Mouse (Mus musculus) intestine, postnatal 0 days (tissue): ENCODE results near the gene Chn2. TPM values are rescaled to one million over a fixed set of nuclear protein-coding genes. Genes with fewer than 3 reads are reported as not detected.

Experiments
- ATAC-seq: fragments of 200-750 bp; cut with Nextera tagmentation; 2 replicates; pipeline ENCODE4 v1.8.0; 2017; ENCODE audit warnings: mild to moderate bottlenecking, moderate TSS enrichment, moderate library complexity
- H3K27ac ChIP-seq: fragments of 300-500 bp; sonication (generic); 2 replicates; pipeline ENCODE4 v1.5.1; 2014; ENCODE audit warnings: mild to moderate bottlenecking, low read depth, low read length, moderate library complexity
- H3K27me3 ChIP-seq: fragments of 300-500 bp; sonication (generic); replicated peaks from 2 replicates; pipeline ENCODE4 v1.6.1; 2014; ENCODE audit warnings: low read length, mixed read lengths; ENCODE audit not compliant: control insufficient read depth, insufficient read depth
- H3K36me3 ChIP-seq: fragments of 300-500 bp; sonication (generic); 2 replicates; pipeline ENCODE4 v1.6.1; 2014; ENCODE audit warnings: mild to moderate bottlenecking, moderate library complexity; ENCODE audit not compliant: control insufficient read depth, insufficient read depth
- H3K4me1 ChIP-seq: fragments of 300-500 bp; sonication (generic); replicated peaks from 2 replicates; pipeline ENCODE4 v1.6.1; 2014; ENCODE audit warnings: antibody characterized with exemption, low read length, mixed read lengths; ENCODE audit not compliant: control insufficient read depth, insufficient read depth
- H3K4me2 ChIP-seq: fragments of 300-500 bp; sonication (generic); replicated peaks from 2 replicates; pipeline ENCODE4 v1.6.1; 2014; ENCODE audit warnings: low read depth, mild to moderate bottlenecking, moderate library complexity
- H3K4me3 ChIP-seq: fragments of 300-500 bp; sonication (generic); 2 replicates; pipeline ENCODE4 v1.5.1; 2014; ENCODE audit warnings: low read depth, low read length
- H3K9ac ChIP-seq: fragments of 300-500 bp; sonication (generic); 2 replicates; pipeline ENCODE4 v1.6.1; 2014; ENCODE audit warnings: mild to moderate bottlenecking, low read depth, low read length
- H3K9me3 ChIP-seq: fragments of 300-500 bp; sonication (generic); 2 replicates; pipeline ENCODE4 v1.6.1; 2016; ENCODE audit warnings: mixed run types; ENCODE audit not compliant: control insufficient read depth
- CTCF ChIP-seq: sonication (generic); IDR thresholded peaks from 2 replicates; pipeline ENCODE4 v1.5.1; 2016; ENCODE audit warnings: low read depth, mild to moderate bottlenecking, control low read depth, antibody characterized with exemption, moderate library complexity
- WGBS: fragments of 180-500 bp; shearing (Covaris S2); extraction: QIAGEN DNeasy Blood & Tissue Kit; methylation state at CpG from one replicate; pipeline ENCODE4 v1.1.7; 2014; 5-methylcytosine and 5-hydroxymethylcytosine counted together
- polyA plus RNA-seq: library from polyadenylated mRNA; unstranded; fragments of >200 nt; fragmentation: Nextera tagmentation; extraction: Ambion mirVana; gene quantifications from 2 replicates; pipeline ENCODE4 v1.2.1, GENCODE M21; 2015

Chn2 gene
- polyA plus RNA-seq, 1 experiment from 2014 or later = 19.6 TPM

DNA sequence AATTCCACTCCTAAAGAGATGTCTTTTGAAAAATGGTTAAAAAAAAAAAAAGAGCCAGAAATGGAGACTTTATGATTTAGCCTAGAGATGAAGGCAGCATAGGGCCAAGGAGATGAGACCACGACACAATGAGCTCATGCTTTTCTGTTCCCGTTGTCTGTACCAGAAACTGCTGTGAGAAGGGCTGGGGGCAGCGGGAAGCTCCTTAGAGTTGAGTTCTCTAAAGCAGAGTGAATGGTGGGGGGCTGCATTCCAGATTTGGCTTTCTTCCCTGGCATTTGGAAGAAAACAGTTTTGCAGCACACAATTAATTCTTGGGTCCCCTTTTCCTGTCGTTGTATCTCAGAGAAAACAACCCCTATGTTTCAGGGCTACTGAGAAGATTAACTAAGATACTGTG is 30.1 kb upstream of the Chn2 start:
- H3K4me1 ChIP-seq = no peaks in the 10 kb centered on the region
- WGBS = 69% methylated on average over 4 of the region's 4 CpGs
- ATAC-seq = no peak
- no peaks in the 10 kb centered on the region for H3K36me3 ChIP-seq
- TF ChIP-seq CTCF = no peak
- H3K4me3 ChIP-seq = no peak overlapping the region
- no peaks in the 10 kb centered on the region for H3K9me3 ChIP-seq
- no peaks in the 10 kb centered on the region for H3K27me3 ChIP-seq
- H3K27ac ChIP-seq = no peak overlapping the region
- H3K4me2 ChIP-seq = no peak overlapping the region
- no peak overlapping the region for H3K9ac ChIP-seq

- no peak overlapping the region for H3K4me2 ChIP-seq
- H3K9ac ChIP-seq = no peak overlapping the region
- WGBS = 83% methylated on average over 9 of the region's 9 CpGs
- ATAC-seq = no peak
- no peaks in the 10 kb centered on the region for H3K4me1 ChIP-seq
- no peaks in the 10 kb centered on the region for H3K9me3 ChIP-seq
- H3K27ac ChIP-seq = no peak overlapping the region
- no peaks in the 10 kb centered on the region for H3K27me3 ChIP-seq
- no peak for TF ChIP-seq CTCF
- H3K4me3 ChIP-seq = no peak overlapping the region
- no peaks in the 10 kb centered on the region for H3K36me3 ChIP-seq
Observed at GRCm38 (mm10) chr6:54010362-54010761, 29.0 kb upstream of the Chn2 start.

DNA sequence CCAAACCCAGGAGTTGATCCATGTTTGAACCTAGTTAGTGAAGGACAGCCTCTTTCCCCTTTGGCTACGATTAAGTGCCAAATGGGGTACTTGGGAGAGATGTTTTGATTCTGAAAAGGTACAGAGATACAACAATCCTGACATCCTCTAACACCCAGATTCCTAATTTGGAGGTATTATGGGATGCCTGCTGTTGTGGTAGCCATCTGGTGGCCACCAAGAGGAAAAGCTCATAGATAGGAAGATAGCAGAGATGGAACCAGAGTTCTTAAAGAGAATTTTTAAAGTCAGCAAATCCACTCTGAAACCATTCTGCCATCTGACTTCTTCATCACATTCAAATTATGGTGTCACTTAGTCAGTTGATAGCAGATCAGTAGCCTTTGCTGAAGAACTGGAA is 27.2 kb upstream of the Chn2 start:
- 83% methylated on average over 1 of the region's 1 CpGs for WGBS

DNA sequence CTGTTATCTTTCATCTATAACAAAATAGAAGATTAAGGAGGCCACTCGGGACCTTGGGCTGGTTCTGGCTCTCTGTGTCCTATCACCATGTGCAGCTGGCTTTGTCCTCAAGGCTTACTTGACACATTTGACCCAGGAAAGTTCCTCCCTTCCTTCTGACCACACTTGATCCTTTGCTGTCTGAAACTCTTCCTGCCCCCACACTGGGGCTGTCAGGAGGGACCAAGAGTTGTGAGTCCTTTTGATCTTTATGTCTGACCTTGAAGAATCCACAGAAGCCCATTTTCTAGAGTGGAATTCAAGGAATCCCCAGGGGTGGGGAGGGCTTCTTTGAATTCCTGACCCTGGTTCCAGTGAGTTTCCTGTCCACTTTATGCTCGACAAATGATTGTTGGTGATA is 21.3 kb upstream of the Chn2 start:
- 70% methylated on average over 2 of the region's 2 CpGs for WGBS

More for the DNA sequence above, 27.2 kb upstream of the Chn2 start:
- Histone ChIP-seq H3K9me3 (no peaks in the 10 kb centered on the region), H3K27me3 (no peaks in the 10 kb centered on the region), H3K36me3 (no peaks in the 10 kb centered on the region), H3K4me2 (no peak overlapping the region), H3K4me1 (no peaks in the 10 kb centered on the region), H3K9ac (no peak overlapping the region), H3K4me3 (no peak overlapping the region), H3K27ac (no peak overlapping the region)
- TF ChIP-seq CTCF = peak; percentile 26
- ATAC-seq = no peak

GRCm38 (mm10) chr6:54018861-54019260 is 20.5 kb upstream of the Chn2 start:
- no peak overlapping the region for H3K4me3 ChIP-seq
- no peaks in the 10 kb centered on the region for H3K9me3 ChIP-seq
- no peaks in the 10 kb centered on the region for H3K36me3 ChIP-seq
- no peaks in the 10 kb centered on the region for H3K27me3 ChIP-seq
- ATAC-seq = no peak
- TF ChIP-seq CTCF = no peak
- no peak overlapping the region for H3K4me2 ChIP-seq
- H3K27ac ChIP-seq = no peak overlapping the region
- H3K4me1 ChIP-seq = no peaks in the 10 kb centered on the region
- 75% methylated on average over 5 of the region's 5 CpGs for WGBS
- no peak overlapping the region for H3K9ac ChIP-seq

More for the DNA sequence above, 21.3 kb upstream of the Chn2 start:
- ATAC-seq = no peak
- Histone ChIP-seq H3K27ac (no peak overlapping the region), H3K36me3 (no peaks in the 10 kb centered on the region), H3K4me2 (no peak overlapping the region), H3K9ac (no peak overlapping the region), H3K27me3 (no peaks in the 10 kb centered on the region), H3K4me1 (no peaks in the 10 kb centered on the region), H3K9me3 (no peaks in the 10 kb centered on the region), H3K4me3 (no peak overlapping the region)
- TF ChIP-seq CTCF = no peak

- Histone ChIP-seq H3K4me1 (no peaks in the 10 kb centered on the region), H3K9ac (no peak overlapping the region), H3K27ac (peak overlapping the region; percentile 66), H3K4me3 (0 out of 2 replicates have a peak overlapping the region, but pooled peaks have one; percentile 9), H3K4me2 (peak overlapping the region; percentile 60), H3K27me3 (no peaks in the 10 kb centered on the region), H3K9me3 (no peaks in the 10 kb centered on the region), H3K36me3 (no peaks in the 10 kb centered on the region)
- peak; percentile 77 for ATAC-seq
- TF ChIP-seq CTCF = no peak
- WGBS = 21% methylated on average over 15 of the region's 15 CpGs
Observed at GRCm38 (mm10) chr6:54021123-54021789, 18.1 kb upstream of the Chn2 start.

DNA sequence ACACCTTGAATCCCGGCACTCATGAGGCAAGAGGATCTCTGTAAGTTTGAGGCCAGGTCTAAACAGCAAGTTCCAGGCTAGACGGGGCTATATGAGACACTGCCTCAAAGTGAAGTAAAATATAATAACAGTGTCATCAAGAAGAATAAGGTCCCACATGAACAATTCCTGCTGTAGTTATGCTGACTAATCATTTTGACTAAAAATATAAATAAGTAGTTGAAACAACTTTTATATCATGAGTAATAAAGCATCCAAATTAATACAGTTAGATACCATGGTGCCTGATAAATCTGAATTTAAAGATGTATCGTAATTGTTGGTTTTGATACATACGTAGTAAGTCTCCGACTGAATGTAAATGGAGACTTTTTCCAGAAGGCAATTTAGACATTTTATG is 15.5 kb upstream of the Chn2 start:
- Histone ChIP-seq H3K27ac (no peak overlapping the region), H3K4me2 (no peak overlapping the region), H3K36me3 (no peaks in the 10 kb centered on the region), H3K27me3 (no peaks in the 10 kb centered on the region), H3K4me3 (no peak overlapping the region), H3K9me3 (no peaks in the 10 kb centered on the region), H3K9ac (no peak overlapping the region), H3K4me1 (no peaks in the 10 kb centered on the region)
- TF ChIP-seq CTCF = no peak
- WGBS = 91% methylated on average over 5 of the region's 5 CpGs
- no peak for ATAC-seq
